Mouse (Mus musculus): ENCODE results near the gene 1110017D15Rik. TPM values are rescaled to one million over a fixed set of nuclear protein-coding genes. Genes with fewer than 3 reads are reported as not detected.

The 1110017D15Rik gene
- total and polyA plus RNA-seq, 3 experiments: 0.08 to 10.5 (median 0.22) TPM

DNA sequence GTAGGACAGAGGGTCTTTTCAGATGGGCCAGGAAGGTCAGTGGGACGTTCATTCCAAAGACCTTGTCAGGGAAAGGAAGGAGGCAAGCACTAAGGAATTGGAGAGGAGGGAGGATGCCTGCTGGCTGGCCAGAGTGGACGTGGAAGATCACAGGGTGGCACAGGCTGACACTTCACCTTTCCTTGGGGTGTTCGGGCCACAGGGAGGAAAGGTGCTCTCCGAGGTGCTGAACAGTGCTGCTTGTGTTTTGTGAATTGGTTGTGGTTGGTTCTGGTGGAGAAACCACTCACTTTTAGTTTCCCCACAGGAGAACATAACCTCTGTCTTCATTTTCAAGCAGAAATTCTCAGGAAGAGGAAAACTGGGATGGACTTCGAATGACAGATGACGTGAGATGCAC, 15.3 kb upstream of the 1110017D15Rik start:
- Histone ChIP-seq H3K36me3 (replicated peaks) (no peaks in the 10 kb centered on the region), H3K4me1 (ENCODE audit: insufficient read depth, low read depth, low read length) (no peaks in the 10 kb centered on the region), H3K9me3 (replicated peaks) (no peaks in the 10 kb centered on the region), H3K4me3 (ENCODE audit: low read depth, low read length) (no peak overlapping the region), H3K27me3 (ENCODE audit: insufficient read depth, low read length) (peaks cover 4% of the 10 kb centered on the region; the same call in 1 of the 2 replicates)
- ATAC-seq (ENCODE audit: extremely low read depth, insufficient number of reproducible peaks, low FRiP score, poor library complexity, severe bottlenecking) (no peak), DNase-seq (ENCODE audit: low spot score) (peak; percentile 55)
- TF ChIP-seq GATA1 (IDR thresholded peaks at IDR 0.05; ENCODE audit: borderline replicate concordance, low read length) (no peak), POLR2AphosphoS5 (IDR thresholded peaks at IDR 0.05; ENCODE audit: insufficient replicate concordance, low read depth, low read length) (no peak), CTCF (IDR thresholded peaks at IDR 0.05; ENCODE audit: low read depth, low read length) (no peak), GATA2 (IDR thresholded peaks at IDR 0.05; ENCODE audit: borderline replicate concordance, low read depth, low read length) (no peak), TAL1 (conservative IDR thresholded peaks at IDR 0.05; ENCODE audit: low read depth, low read length) (no peak)

DNA sequence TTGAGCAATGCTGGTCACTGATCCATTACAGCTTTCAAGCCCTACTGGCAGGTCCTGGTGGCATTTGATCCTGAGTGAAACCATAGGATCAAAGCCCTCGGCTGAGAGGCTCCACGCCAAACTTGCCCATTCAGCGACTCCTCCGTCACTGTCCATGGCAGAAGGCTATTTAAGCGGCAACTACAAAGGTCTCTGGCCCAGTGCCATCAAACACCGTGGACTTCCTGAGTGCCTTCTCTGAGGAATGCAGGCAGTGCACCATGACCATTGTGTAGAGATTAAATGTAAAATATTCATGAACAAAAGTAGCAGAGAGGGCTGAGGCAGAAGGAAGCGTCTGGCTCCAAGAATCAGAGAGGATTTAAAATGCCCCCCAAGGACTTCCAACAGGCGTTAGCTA, 10.9 kb upstream of the 1110017D15Rik start:
- Histone ChIP-seq H3K36me3 (replicated peaks) (no peaks in the 10 kb centered on the region), H3K4me3 (ENCODE audit: low read depth, low read length) (no peak overlapping the region), H3K9me3 (replicated peaks) (no peaks in the 10 kb centered on the region), H3K4me1 (ENCODE audit: insufficient read depth, low read depth, low read length) (no peaks in the 10 kb centered on the region), H3K27me3 (ENCODE audit: insufficient read depth, low read length) (peaks cover 26% of the 10 kb centered on the region)
- no peak for DNase-seq (ENCODE audit: low spot score)
- no peak for TF ChIP-seq GATA1 (IDR thresholded peaks at IDR 0.05; ENCODE audit: borderline replicate concordance, low read length)
- TF ChIP-seq GATA2 (IDR thresholded peaks at IDR 0.05; ENCODE audit: borderline replicate concordance, low read depth, low read length): no peak
- TF ChIP-seq CTCF (IDR thresholded peaks at IDR 0.05; ENCODE audit: low read depth, low read length): no peak
- no peak for TF ChIP-seq POLR2AphosphoS5 (IDR thresholded peaks at IDR 0.05; ENCODE audit: insufficient replicate concordance, low read depth, low read length)
- no peak for TF ChIP-seq TAL1 (conservative IDR thresholded peaks at IDR 0.05; ENCODE audit: low read depth, low read length)
- no peak for ATAC-seq (ENCODE audit: extremely low read depth, insufficient number of reproducible peaks, low FRiP score, poor library complexity, severe bottlenecking)

DNA sequence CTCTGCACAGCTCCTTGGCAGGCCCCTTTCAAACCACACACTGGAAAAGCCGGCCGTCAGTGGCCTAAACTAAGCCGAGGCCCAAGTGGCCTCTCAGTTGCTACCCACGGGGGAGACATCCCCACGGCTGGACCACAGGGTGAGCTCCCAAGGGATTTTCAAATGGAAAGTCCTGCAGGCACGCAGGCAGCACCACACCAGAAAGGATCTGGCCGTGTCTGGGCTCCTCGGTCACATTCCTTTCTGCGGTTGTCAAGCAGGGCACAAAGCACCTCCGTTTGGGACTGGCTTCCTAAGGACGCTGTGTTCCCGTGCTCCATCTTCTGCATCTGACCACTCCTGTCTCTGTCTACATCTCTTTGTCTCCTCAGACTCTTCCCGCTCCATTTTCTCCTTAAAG, 9.9 kb upstream of the 1110017D15Rik start:
- H3K9me3 ChIP-seq (replicated peaks): no peaks in the 10 kb centered on the region
- no peaks in the 10 kb centered on the region for H3K4me1 ChIP-seq (ENCODE audit: insufficient read depth, low read depth, low read length)
- TF ChIP-seq GATA2 (IDR thresholded peaks at IDR 0.05; ENCODE audit: borderline replicate concordance, low read depth, low read length): no peak
- no peak for TF ChIP-seq POLR2AphosphoS5 (IDR thresholded peaks at IDR 0.05; ENCODE audit: insufficient replicate concordance, low read depth, low read length)
- TF ChIP-seq CTCF (IDR thresholded peaks at IDR 0.05; ENCODE audit: low read depth, low read length): no peak
- TF ChIP-seq TAL1 (conservative IDR thresholded peaks at IDR 0.05; ENCODE audit: low read depth, low read length): no peak
- no peak for TF ChIP-seq GATA1 (IDR thresholded peaks at IDR 0.05; ENCODE audit: borderline replicate concordance, low read length)
- peaks cover 26% of the 10 kb centered on the region for H3K27me3 ChIP-seq (ENCODE audit: insufficient read depth, low read length)
- no peak for ATAC-seq (ENCODE audit: extremely low read depth, insufficient number of reproducible peaks, low FRiP score, poor library complexity, severe bottlenecking)
- DNase-seq (ENCODE audit: low spot score): no peak
- H3K36me3 ChIP-seq (replicated peaks): no peaks in the 10 kb centered on the region
- H3K4me3 ChIP-seq (ENCODE audit: low read depth, low read length): no peak overlapping the region

DNA sequence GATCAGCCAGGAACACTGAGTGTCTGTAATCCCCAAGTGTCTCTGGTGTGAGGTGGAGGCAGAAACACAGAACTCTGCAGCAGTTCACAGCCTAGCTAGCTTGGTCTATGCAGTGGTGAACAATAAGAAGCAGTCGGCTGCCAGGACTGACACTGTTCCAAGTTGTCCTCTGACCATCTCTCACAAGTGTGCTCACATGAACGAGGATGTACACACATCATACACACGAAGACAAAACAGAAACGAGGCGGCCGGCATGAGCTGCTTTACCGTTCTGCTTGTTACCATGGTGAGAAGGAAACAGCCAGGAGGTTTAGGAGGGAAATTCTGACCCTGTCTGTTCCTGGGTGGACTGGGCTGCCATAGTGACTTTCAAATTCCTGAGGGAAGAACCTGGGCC, 9.4 kb upstream of the 1110017D15Rik start:
- TF ChIP-seq CTCF (IDR thresholded peaks at IDR 0.05; ENCODE audit: low read depth, low read length): no peak
- no peak for TF ChIP-seq POLR2AphosphoS5 (IDR thresholded peaks at IDR 0.05; ENCODE audit: insufficient replicate concordance, low read depth, low read length)
- no peak for TF ChIP-seq GATA1 (IDR thresholded peaks at IDR 0.05; ENCODE audit: borderline replicate concordance, low read length)
- TF ChIP-seq GATA2 (IDR thresholded peaks at IDR 0.05; ENCODE audit: borderline replicate concordance, low read depth, low read length): no peak
- no peak for TF ChIP-seq TAL1 (conservative IDR thresholded peaks at IDR 0.05; ENCODE audit: low read depth, low read length)
- no peak for ATAC-seq (ENCODE audit: extremely low read depth, insufficient number of reproducible peaks, low FRiP score, poor library complexity, severe bottlenecking)
- Histone ChIP-seq H3K27me3 (ENCODE audit: insufficient read depth, low read length) (peaks cover 31% of the 10 kb centered on the region), H3K9me3 (replicated peaks) (no peaks in the 10 kb centered on the region), H3K4me1 (ENCODE audit: insufficient read depth, low read depth, low read length) (no peaks in the 10 kb centered on the region), H3K36me3 (replicated peaks) (no peaks in the 10 kb centered on the region), H3K4me3 (ENCODE audit: low read depth, low read length) (no peak overlapping the region)
- DNase-seq (ENCODE audit: low spot score): no peak

DNA sequence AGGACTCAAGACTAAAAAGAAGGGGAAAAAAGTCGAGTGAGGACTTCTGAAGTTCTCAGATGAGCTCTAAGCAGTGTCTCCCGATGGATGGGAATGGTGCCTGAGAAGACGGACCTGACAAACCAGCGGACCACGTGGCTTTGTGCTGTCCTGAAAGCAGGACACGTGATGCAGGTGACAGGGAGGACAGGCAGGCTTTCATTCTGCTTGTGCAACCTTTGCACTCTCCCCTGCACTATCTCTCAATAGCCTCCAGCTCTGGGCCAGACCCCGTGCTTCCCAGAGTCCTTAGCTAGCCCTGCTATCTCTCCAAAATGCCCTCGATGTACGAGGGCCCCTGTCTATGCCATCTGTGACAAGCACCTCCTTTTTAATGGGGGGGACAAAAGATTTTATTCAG, 7.7 kb upstream of the 1110017D15Rik start:
- no peak overlapping the region for H3K4me3 ChIP-seq (ENCODE audit: low read depth, low read length)
- H3K27me3 ChIP-seq (ENCODE audit: insufficient read depth, low read length): peaks cover 35% of the 10 kb centered on the region
- TF ChIP-seq TAL1 (conservative IDR thresholded peaks at IDR 0.05; ENCODE audit: low read depth, low read length) (no peak), POLR2AphosphoS5 (IDR thresholded peaks at IDR 0.05; ENCODE audit: insufficient replicate concordance, low read depth, low read length) (no peak), CTCF (IDR thresholded peaks at IDR 0.05; ENCODE audit: low read depth, low read length) (no peak), GATA2 (IDR thresholded peaks at IDR 0.05; ENCODE audit: borderline replicate concordance, low read depth, low read length) (no peak), GATA1 (IDR thresholded peaks at IDR 0.05; ENCODE audit: borderline replicate concordance, low read length) (no peak)
- ATAC-seq (ENCODE audit: extremely low read depth, insufficient number of reproducible peaks, low FRiP score, poor library complexity, severe bottlenecking) (no peak), DNase-seq (ENCODE audit: low spot score) (no peak)
- H3K4me1 ChIP-seq (ENCODE audit: insufficient read depth, low read depth, low read length): no peaks in the 10 kb centered on the region
- H3K9me3 ChIP-seq (replicated peaks): no peaks in the 10 kb centered on the region
- H3K36me3 ChIP-seq (replicated peaks): no peaks in the 10 kb centered on the region

DNA sequence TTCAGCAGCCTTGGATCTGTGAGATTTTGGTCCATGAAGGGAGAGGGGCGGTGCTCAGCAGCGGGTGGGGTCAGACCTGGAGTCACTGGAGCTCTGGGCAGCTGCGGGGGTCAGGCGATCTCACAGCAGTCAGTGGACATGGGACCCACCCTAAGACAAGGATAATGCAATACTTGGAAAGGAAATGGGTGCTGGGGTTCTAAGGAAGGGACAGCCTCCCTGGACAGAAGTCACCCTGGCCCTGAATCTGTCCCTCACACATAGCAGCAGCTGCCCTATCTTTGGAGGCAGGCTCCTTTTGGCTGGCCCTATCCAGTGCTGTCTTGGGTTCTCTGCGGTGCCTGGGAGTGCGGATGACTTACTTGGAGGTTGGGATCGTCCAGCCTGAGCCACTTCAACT, 6.7 kb upstream of the 1110017D15Rik start:
- no peak for TF ChIP-seq POLR2AphosphoS5 (IDR thresholded peaks at IDR 0.05; ENCODE audit: insufficient replicate concordance, low read depth, low read length)
- TF ChIP-seq TAL1 (conservative IDR thresholded peaks at IDR 0.05; ENCODE audit: low read depth, low read length): no peak
- TF ChIP-seq GATA1 (IDR thresholded peaks at IDR 0.05; ENCODE audit: borderline replicate concordance, low read length): no peak
- TF ChIP-seq GATA2 (IDR thresholded peaks at IDR 0.05; ENCODE audit: borderline replicate concordance, low read depth, low read length): no peak
- TF ChIP-seq CTCF (IDR thresholded peaks at IDR 0.05; ENCODE audit: low read depth, low read length): no peak
- ATAC-seq (ENCODE audit: extremely low read depth, insufficient number of reproducible peaks, low FRiP score, poor library complexity, severe bottlenecking): no peak
- no peaks in the 10 kb centered on the region for H3K9me3 ChIP-seq (replicated peaks)
- no peak for DNase-seq (ENCODE audit: low spot score)
- no peaks in the 10 kb centered on the region for H3K36me3 ChIP-seq (replicated peaks)
- no peaks in the 10 kb centered on the region for H3K4me1 ChIP-seq (ENCODE audit: insufficient read depth, low read depth, low read length)
- H3K27me3 ChIP-seq (ENCODE audit: insufficient read depth, low read length): peaks cover 35% of the 10 kb centered on the region
- H3K4me3 ChIP-seq (ENCODE audit: low read depth, low read length): no peak overlapping the region

Measured in G1E (cell line).